Mouse (Mus musculus): ENCODE measurements around the gene Cdk15.

Cdk15 gene

DNA sequence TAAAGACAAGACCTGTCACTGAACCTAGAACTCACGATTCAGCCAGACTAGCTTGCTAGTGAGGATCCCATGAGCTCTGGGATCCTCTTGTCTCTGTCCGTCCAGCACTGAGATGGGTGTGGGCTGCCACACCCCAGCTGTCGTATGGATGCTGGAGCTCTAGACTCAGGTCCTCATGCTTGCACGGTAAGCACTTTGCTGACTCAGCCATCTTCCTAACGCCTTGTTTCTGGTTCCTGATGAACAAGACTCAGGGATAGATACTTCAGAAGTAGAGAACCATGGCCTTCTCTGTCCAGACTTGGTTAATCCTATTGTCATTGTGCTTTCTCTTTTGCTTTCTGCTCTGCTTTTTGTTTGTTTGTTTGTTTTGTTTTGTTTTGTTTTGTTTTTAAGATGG, 29.2 kb downstream of the Cdk15 start:
- no peak for DNase-seq

DNA sequence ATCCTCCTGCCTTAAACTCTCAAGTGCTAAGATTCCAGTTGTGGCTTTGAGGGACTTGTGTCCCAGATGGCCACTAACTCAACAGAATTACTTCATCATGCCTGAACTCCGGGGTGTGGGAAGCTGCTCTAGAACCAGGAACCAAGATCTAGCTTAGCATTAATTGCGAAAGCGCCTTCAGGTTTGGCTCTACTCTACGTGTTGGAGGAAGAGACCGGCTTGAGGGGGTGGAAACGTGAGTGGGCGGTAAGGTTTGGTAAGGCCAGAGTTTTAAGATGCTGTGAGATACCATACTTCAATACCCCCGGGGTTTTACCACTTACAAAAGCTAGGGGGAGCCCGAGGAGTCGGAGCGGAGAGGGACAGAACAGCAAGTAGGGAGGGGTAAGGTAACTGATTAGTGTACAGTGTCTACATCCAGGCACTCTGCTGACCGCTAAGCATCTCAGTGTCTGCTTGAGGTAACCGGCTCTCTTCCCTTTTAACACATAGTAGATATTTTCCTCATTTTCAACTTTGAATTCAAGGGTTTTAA, 29.7 kb downstream of the Cdk15 start:
- no peak for DNase-seq

DNA sequence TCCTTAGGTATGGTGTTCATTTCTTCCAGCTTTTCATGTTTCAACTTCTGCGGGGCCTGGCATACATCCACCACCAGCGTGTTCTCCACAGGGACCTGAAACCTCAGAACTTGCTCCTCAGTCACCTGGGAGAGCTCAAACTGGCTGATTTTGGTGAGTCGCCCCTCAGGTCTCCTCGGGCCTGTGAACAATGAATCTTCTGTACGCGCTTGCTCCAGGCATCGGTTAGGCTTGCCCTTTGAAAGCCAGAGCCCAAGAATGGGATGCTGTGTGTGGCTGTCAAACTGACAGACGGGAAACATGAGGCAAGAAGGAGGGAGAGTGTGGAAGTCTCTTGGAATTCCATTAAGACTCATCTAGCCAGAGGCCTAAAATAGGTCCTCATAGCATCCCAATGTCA, 31.0 kb downstream of the Cdk15 start:
- no peak for DNase-seq

DNA sequence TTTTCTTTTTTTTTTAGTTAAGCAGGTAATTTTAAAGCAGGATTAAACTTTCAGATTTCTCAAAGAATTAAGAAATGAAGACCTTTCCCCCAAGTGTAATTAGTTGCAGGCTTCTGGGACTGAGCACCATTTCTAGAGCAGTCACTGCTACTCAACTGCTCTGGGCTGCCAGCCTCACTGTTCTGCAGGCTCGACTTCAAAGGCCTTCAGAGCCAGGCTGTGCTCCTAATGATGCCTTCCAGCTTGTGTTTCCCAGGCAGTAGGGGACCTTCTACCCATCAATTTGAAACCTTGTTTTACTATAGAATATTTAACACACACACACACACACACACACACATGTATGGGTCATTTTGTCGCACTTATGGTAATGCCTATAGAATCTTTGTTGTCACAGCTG, 34.9 kb downstream of the Cdk15 start:
- DNase-seq, result no peak

DNA sequence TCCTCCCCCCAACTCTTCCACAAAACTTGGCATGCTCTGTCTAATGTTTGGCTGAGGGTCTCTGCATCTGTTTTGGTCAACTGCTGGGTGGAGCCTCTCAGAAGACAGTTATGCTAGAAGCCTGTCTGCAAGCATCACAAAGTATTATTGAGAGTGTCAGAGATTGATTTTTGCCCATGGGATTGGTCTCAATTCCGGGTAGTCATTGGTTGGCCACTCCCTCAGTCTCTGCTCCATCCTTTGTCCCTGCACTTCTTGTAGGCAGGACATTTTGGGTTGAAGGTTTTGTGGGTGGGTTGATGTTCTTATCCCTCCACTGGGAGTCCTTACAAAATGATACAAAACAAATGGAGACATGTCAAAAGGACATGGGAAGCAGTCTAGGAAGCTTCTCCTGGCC, 39.1 kb downstream of the Cdk15 start:
- DNase-seq, result no peak

DNA sequence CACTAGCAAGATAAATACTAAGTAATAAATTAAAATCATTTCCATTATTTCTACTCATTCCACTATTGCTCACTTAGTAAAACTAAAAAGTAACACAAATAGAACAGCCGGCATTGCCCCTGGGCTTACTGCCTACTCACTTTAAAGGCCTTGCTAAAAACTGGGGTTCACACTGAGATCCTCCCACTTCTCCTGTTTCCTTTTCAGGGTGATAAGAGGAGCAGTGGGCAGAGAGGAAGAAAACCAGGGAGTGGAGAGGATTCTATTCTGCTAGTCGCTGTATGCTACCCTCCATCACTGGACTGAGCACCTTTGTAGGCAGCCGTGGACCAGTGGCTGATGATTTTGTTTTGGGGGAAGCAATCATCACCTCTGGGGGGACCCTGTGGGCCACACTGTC, 40.5 kb downstream of the Cdk15 start:
- no peak for DNase-seq

DNA sequence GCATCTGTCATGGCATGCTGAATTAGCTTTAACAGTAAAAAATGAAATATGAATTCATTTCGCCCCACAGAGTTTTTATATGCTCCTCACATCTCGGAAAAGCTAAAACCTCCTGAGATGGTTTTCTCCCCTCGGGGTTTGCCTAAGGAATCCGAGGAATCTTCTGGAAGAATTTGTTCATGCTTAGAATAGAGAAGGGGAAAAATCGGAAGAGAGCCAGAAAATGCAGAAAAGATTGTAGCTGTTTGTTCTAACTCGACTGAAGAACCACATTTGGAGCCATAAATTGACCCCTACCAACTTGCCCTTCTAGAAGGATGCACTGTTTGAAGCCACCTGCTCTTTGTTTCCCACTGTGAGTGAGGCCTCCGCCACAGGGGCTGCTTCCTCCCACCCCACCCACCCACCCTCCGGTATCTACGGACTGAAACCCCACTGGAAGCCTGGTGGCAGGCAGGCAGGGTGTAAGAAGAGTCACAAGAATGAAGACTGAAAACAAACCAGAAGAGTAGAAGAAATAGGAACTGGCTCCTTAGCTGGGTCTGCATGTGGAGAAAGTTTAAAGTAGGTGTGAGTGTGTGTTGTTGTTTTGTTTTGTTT, 41.9 kb downstream of the Cdk15 start:
- DNase-seq, result no peak

DNA sequence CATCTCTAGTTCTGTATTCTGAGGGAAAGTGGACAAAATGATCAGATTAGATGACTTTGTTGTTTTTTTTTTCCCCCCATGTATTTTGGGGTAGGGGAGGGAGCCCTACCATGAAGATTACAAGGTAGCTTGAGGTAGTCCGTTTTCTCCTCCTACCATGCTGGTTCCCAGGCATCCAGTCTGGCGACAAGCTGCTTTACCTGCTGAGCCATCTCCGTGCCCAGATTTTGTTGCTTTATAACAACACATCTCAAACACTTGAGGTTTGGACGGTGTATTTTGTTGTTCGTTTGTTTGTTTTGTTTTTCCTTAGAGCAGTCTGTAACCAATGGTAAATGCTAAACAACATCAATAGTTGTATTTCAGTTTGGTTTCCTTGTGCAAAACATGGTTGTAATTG, 50.6 kb downstream of the Cdk15 start:
- DNase-seq, result no peak

DNA sequence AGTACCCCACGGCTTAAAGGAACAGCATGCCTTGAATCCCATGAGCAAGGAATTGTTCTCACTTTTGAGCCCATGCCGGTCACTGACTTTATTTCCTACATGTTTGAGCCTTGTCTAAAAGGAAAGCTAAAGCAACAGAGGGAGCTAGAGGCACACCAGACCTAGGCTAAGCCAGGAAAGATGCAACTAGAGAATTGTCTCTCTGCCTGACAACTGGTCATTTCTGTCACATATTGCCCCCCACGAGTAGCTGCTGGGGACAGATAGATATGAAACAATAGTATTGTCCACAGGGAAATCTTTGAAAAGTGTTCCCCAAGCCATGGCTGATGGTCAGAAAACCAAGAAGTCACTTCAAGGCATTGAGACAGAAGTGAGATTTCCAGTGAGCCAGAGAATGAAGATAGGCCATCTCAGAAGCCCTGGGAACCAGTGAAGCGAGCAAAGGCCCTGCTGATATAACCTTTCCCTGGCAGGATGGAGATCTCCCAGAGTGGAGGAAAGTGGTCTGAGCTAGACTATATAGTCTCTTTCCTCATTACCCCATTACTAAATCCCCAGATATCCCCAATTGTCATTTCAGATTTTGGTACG, 54.7 kb downstream of the Cdk15 start:
- DNase-seq, result no peak

DNA sequence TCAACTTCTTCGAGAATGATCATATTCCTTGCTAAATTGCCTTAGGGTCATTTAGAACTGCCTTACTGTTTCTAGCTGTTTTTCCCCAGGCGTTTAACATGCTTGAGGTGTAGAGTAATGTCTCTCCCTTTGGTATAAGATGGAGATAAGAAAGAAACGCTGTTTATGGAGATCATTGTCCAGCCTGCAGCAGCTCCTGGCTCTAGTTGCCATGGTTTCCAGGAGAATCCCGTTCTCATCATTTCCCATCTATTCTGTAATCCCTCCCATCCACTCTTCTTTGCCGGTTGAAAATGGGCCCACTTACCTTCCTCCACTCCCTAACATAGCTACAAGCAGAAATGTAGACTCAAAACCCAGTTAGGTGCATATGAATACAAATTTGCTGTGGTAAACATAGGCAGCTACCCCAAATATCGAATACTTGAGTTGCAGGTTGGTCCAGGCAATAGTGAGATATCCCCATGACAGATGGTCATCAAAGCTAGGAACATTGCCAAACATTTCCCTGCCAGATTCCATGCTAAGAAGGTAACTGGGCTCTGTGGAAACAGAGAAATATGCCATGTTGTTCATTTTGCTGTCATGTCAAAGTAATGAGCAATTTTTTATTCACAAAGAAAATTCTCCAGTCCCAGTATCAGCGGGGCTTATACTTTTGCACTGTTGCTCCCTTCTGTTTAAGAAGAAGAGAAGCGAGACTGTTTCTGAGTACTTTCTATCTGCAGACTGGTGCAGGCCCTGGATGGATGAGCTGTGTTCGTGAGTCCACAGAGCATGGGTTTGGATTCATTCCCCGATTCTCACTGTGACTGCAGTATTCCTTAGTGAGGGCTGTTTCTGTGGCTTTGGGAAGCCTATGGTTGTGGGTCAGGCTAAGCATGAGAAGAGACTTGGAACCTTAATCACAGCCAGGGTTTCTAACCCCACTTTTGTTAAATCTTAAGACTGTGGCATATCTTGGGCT, 55.8 kb downstream of the Cdk15 start:
- peak; percentile 92 for DNase-seq

DNA sequence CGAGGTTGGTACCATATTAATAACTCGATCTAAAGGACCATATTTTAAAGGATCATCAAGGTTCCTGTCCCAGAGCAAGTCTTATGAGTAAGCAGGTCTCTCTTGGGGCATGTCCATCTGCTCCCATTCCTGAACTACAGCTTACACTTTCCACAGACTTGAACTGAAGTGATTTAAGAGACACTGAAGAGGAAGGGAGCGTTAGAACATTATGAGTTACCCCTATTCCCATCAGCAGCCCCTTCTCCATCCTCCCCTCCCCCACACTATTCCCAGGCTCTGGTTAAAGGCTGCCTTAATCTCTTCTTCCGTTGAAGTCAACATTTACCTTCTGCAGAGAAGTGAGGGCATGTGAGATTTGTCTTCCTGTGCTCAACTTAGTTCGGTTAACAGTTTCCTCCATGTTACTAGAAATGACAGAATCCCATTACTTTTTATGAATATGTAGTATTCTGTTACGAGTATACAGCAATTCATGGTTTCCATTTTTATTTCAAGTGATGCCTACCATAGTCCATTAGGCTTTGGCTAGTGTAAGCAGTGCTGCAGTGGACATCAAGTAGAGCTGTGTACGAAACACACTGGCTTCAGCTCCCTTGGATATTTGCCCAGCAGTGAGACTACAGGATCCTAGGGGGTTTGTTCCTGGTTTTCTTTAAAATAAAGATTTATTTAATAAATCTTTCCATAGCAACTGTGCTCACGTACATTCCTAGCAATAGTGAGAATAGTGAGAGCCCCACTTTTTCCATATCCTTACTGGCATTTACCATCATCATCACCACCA, 56.6 kb downstream of the Cdk15 start:
- DNase-seq, result no peak

DNA sequence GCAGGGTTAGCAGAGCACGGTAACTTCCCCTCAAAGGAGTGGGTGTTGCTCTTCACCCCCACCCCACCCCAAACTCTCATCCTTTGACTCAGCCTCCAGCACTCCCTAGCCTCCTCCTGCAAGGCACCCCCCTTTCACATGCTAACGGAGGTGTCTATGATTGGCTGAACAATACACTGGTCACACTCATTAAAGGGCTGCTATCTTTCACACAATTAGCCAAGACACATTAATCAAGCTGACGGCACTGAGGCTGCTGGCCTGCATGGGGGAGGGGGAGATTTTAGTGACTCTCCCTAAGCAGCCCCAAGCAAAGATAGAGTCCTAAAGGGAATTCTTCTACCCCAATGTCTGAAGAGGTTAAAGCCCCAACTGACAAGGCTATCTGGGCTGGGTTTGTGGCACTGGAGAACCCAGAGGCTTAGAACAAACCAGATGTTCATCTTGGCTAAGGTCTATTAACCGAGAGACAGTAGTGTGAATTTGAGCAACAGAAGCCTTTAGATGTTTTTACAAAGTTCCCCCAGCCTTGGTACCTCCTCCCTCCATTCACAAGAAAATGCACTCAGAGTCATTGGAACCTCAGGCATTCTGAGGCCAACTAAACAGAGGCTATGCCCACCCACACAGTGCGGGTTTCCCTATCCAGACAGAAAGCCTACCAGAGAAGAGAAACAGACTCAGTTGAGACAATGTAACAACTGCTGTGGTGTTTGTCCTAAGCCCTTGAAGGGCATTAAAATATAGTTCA, 58.5 kb downstream of the Cdk15 start:
- DNase-seq, result no peak

DNA sequence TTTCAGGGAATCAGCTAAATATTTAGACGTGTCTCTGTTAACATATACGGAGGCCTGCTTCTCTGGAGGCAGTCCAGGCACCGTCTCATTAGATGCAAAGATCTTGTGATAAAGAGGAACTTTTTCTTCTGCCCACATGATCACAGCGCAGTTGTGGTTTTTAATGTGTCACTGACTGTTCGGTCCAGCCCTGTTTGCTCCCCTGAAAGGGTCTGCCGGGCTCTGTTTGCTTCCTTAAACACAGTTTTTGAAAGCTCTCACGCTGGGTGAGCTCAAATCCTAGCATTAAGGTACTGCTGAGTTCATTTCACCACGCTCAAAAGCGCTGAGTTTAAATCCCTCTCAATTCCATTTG, 59.3 kb downstream of the Cdk15 start:
- DNase-seq, result no peak

DNA sequence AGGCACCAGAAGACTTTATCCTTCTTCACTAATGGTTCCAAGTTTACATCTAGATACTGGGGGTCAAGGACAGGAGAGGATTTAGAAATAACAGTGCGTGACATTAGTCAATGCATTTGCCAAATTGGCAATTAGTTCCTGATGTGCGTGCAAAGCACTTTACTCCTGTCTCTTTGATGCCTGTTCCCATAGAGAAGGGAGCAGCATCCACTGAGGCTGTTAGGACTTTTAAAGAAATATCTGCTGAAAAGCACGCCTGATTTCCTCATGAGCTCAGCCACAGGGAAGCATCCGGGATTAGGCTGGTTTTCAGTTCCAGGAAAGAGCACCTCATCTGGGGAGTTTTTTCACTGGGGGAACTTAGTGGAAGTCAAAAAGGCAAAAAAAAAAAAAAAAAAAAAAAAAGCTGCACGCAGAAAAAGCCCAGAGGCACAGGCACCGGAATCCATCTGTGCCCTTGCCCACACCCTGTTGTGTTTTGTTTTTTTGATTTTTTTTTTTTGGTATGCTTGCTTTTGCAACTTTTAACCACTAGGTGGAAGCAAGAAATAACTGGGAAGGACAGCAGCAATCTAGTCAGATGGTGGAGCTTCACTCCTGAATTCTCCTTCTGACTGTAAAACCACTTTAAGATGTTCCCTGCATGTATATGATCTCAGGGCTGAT, 59.8 kb downstream of the Cdk15 start:
- no peak for DNase-seq

DNA sequence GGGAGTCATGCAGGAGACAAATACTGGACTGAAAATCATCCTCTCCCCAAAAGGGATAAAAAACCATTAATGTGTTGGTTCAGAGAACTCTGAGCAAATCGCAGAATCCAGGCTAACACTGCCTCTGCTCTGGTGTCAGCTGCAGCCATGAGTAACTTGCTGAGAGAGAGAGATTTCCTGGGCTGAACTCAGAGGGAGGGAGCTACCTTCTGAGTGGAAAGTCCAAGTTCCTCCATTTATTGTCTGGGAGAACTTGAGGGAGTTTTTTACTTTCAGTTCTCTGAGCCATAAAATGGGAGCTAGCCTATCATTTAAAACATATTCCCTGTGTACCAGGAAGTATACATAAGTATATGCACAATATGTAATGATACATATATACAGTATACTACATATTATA, 60.7 kb downstream of the Cdk15 start:
- DNase-seq, result no peak

DNA sequence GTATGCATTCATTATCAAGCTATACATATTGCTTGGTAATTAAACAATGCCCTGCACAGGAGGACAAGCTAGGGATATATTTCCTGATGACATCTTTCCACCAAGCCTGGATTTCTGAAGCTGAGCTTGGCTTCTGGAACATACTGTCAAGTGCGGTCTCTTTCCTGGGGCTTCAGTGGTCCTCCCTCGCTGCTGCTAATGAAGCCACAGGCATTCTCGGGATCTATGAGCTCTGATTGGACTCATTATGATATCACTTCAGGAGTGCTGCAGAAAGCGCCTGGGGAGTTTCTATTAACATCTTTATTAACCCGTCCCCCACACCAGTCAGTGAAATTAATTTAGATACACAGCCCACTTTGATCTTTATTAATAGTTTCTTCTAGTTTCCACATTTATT, 62.2 kb downstream of the Cdk15 start:
- no peak for DNase-seq

DNA sequence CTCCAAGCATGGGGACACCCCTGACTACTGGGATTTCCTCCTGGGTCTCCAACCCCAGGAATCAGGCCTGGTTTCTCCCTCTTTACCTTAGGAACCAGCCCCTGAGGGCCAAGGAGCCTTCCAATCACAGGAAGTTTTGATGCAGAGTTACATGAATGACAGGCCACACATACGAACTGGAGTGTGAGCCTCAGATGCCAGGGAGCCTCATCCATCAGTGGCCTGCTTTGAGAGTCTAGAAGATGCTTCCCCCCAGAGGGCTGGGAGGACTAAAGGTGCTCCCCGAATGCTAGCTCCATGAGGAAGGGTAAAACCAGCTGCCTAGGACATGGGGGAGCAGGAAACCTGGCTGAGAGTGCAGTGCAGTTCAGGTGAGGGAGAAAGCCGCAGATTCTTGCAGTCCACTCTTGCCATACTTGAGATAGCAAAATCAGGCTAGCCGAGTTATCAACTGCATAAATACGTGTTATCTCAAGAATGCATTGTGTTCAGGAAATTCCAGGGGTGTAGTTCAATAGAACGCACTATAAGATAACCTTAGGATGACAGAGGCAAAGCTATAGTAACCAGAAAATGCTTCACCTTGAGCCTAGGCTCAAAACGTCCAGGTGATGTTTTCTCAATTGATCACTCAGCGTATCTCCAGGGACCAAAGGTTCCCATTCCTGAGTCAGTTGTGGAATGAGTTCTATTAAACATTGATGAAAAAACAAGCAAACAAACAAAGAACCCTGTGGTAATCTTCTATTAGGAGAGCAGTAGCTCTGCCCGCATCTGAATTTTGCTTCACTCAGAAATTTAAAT, 64.6 kb downstream of the Cdk15 start:
- DNase-seq, result no peak

DNA sequence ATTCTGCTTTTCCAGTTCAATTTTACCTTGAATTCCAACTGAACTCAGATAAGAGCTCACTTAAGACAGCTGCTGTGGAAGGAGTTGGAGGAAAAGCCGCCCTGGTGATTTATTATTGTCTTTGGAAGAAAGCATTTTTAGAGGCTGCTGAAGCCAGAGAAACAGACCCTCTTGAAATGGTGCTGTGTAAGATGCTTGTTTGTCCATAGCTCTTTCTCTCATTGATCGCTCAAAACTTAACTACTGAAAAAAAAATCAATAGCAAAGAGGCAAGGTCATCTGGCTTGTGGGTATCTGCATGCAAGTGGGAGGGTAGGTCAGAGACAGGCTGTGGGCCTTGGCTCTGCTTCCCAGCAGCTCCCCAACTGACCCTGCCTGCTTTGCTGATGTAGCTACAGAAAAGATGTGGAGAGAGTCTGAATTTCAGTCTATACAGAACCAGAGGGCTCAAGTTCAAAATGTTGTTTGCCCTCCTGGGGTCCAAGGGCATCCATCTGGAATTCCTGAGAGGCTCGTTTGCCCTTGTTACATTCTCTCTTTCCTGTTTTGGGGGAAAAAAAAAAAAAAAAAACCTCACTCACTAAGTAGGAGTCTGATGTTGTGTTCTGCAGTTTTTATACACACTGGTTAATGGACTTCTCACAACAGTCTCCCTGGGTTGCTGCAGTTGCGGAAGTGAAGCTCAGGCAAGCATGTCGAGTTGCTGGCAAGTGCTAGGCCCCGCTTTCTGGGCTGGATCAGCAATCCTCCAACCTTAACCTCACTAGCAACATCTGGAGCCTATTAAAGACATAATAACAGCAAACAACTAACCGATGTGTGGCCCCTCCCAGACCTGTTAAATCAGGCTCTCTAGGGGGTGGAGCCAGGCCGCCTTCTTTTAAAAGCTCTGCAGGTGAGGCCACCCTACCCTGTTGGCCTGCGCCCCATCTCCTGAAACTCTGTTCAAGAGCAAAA, 65.5 kb downstream of the Cdk15 start:
- DNase-seq, result no peak

DNA sequence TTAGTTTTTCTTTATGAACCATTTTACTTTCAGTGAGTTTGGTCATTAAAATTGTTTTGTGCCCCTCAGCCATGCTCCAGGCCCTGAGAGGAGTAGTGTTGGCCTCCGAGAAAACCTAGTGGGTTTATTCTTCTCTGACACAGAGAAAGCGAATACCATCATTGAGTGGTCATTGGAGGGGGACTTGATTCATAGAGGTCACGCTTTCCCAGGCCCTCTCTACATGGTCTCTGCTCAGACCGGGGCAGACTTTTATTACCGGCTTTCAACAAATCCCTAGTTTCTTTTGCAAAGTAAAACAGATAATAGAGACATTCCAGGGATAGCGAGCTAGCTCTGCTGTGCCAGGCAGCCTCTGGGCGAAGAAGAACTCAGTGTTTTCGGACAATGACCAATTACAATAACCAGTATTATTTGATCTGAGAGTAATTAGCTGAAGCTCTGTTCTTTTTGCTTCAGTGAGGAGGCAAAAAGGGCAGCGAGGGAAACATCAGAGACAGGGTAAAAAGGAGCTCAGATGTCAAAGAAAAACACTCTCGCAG, 70.2 kb downstream of the Cdk15 start:
- DNase-seq, result no peak
